Mouse (Mus musculus) ES-CJ7 (cell line): Measurements from ENCODE around the gene Herc4.

Source experiments
- DNase-seq: peaks from one replicate; pipeline ENCODE4 v3.0.0; 2011; ENCODE audit warnings: low read depth, low spot score

Herc4 gene

DNA sequence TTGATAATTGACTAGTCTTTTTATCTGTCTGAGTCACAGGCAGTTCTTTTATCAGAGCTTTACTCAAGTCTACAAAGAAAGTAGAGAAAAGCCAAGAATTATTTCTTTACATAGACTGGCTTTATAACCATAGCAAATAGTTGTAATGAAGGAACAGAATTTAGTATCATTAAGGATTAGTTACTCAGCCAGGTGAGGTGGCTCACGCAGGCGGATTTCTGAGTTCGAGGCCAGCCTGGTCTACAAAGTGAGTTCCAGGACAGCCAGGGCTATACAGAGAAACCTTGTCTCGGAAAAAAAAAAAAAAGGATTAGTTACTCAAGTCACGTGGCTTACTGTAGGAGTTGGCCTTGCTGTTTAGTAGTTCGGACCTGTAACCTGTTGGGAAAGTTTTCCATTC lies 4.8 kb downstream of the Herc4 start:
- DNase-seq: no peak

DNA sequence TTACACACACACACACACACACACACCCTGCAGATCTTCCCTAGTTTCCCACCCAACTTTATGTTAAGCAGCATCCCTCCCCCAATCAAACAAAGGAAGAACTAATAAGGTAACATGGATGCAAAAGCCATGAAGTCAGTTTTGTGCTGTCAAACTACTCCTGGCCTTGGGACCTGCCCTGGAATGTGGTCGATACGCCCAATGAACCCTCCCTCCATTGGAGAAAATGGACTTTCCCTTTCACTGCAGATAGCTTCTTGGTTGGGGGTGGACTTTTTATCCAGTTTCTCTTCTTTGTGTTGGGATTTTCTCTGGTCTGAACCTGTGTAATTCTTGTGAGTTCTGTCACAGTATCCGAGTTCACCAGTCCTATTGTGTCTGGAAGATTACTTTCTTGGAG lies 15.1 kb downstream of the Herc4 start:
- DNase-seq: peak; percentile 52

DNA sequence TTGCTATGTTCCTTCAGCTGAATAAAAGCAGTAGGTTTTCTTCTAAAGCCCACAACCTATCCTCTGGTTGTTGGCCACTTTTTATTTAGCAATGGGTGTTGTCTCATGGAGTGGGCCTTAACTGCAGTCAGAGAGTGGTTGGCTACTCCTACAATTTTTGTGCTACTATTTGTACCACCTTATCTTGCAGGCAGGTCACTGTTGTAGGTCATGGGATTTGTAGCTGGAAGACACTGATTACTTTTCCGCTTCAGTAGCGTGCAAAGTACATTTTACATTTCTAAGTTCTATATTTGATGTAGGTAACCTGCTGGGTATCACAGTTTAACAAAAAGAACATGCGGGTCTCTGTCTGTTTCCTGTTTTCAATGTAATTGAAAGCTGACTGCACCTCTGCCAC lies 15.7 kb downstream of the Herc4 start:
- DNase-seq: no peak

DNA sequence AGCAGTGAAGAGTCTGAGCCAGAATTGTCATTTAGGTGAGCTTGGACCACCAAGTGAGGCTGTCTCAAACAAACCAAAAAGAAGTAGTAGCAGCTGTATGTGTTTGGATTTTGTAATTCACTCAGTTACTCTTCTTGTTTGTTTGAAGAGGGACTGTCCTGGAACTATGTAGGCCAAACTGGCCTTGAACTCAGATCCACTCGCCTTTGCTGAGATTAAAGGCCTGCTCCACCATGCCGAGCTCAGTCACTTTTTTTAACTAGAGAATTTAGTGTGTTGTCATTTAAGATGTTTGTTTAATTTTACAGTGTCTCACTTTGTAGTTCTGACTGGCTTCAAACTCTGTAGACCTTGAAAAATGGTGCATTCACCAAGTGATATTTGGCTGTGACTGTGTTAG lies 24.3 kb downstream of the Herc4 start:
- DNase-seq: no peak

DNA sequence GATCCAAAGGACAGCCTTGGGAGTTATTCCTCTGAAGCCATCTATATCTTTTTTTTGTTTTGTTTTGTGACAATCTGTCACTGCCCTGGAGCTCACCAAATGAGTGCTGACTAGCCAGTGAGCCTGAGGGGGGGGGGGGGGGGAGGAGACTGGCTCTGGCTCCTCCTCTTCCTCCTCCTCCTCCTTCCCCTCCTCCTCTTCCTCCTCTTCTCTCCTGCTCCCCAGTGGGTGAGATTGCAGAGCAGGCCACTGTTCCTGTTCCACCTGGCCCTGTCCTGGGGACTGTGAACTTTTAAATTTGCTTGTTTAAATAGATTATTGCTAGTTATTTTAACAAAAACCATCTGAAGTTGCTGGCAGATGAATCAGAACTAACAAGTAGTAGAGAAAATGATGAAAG lies 28.8 kb downstream of the Herc4 start:
- no peak for DNase-seq

DNA sequence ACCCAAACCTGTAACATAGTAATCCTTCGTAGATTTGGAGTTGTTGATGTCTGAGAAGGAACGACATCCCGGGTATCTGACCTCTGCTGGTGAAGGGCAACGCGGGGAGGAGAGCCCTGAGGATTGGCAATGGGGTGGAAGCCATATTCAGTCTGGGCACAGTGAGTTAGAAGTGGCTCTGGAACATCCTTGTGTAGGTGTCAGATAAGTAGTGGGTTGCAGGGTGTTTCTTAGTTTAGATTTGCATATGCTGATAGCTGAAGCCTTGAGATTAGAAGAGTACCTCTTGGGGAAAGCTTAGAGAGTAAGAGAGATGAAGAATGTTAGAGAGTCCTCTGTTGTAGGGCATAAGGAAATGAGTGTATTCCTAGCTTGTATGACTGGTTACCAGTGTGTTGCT lies 29.3 kb downstream of the Herc4 start:
- no peak for DNase-seq

DNA sequence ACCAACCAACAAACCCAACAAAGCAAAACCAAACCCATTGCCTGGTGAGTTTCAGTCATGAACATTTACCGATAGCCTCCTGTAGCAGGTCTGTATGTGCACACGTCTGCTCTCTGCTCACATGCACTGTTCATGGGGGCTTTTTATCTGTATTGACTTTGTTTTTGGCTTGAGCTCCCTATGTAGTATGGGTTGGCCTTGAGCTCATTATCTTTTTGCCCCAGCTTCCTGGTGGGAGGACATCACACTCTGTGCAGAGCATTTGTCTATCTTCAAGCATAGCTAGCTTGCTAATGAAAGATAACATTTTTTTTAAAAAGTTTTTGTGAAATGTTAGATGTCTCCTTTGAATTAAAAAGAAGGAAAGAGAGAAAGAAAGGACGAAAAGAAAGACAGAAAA lies 33.4 kb downstream of the Herc4 start:
- no peak for DNase-seq

DNA sequence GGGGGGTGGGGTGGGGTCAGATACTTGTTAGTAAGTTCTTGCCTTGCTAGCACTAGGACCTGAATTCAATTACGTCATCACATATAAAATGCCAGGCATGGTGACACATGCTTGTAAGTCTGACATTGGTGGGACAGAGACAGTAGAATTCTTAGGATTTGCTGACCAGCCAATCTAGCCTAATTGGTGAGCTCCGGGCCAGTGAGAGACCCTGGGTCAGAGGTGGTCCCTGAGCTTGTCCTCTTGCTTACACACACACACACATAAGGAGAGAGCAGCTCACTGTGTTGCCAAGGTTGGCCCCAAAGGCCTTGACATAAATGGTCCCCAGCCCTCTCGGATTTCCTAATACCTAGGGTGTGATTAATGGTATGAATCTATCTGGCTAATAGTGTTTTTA lies 36.2 kb downstream of the Herc4 start:
- no peak for DNase-seq

DNA sequence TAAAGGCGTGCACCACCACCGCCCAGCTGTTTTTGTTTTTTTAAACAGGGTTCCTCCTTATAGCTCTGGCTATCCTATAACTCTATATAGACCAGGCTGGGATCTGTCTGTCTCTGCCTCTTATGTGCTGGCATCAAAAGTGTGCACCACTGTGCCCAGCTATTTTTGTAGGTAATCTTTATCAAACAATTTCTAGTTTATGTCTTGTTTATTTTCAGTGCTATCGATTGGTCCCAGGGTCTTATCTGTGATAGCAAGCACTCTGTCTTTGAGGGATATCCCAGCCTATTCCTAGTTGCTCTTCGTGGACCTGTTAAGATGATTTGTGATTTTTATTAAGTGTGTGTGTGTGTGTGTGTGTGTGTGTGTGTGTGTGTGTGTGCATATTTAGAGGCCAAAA lies 38.8 kb downstream of the Herc4 start:
- DNase-seq: no peak

DNA sequence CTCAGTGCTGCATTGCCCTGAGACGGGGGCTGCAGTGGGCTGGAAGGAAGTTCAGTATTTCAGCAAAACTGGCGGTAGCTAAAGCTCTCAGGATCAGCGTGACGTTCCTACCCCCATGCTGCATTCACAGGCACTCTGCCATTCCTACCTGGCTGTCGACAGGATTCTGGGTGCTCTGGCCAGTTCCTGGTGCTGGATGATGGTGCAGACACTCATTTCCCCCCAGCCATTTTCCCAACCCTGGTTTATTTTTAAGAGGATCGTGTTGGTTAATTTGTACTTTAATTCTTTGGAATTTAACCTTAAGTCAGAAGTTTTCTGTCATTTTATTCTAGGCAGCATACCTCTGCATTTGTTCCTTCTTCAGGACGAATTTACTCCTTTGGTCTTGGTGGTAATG lies 39.2 kb downstream of the Herc4 start:
- DNase-seq: no peak

DNA sequence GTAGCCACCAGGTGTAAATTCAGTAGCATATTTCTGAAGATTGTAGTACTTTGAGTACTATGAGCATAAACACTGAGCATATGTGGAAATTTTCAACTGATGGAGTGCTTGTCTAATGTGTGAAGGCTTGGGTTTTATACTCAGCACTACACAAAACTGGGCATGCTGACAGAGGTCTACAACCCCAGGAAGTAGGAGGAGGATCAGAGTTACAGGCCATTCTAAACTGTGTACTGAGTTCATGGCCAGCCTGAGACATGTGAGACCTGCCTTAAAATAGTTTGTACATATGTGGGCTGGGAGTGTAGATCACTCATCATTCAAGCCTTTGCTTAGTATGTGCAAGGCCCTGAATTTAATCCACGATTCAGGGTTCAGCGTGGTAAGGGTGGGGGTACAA lies 58.7 kb downstream of the Herc4 start:
- DNase-seq: no peak

DNA sequence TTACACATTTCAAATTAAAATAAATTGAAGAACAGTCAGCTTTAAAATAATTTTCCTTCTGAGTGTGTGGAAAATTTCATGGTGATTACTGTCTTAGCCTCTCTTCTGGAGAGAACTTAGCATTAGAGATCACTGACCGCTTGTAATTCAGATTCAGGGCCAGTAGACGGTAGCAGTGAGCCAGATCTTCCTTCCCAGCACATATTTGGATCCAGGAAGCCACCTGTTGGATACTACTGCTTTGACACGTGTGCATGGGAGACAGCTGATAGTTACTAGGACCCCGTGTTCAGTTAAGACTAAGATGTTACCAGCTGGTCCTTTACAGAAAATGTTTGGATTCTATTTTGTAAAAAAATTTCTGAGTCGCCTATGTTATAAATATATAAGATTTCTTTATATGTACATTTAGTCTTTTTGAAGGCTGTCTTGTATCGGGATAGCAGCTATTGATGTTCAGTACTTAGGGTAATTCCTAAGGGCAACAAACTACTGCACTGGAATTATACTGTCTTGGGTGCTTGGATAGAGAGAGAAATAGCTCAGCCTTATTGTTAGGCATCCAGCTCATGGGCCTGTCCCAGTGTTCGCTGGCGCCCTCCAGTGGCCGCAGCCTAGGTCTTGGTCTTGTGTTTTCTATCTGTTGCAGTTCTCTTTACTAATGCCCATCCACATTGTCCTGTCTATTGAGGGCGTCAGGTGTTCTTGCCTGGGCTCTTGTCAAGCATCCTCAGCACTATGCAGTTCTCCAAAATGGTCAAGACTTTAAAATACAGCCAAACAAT lies 65.2 kb downstream of the Herc4 start:
- peak; percentile 88 for DNase-seq

DNA sequence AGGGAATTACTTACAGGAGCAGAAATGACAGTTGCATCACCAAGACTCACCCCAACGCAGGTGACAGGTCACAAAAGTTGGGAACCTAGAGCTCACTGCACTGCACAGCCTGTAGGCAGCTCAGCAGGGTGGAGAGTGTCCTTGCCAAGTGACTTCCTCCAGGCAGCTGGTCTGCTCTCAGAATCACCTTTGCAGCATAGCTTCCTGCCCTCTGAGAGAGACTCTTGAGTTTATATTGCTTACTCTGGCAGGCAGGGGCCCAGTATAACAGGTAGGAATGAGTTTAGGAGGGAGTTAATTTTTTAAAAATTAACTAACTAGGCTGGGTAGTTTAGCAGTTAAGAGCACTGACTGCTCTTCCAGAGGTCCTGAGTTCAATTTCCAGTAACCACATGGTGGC lies 70.1 kb downstream of the Herc4 start:
- DNase-seq: no peak

DNA sequence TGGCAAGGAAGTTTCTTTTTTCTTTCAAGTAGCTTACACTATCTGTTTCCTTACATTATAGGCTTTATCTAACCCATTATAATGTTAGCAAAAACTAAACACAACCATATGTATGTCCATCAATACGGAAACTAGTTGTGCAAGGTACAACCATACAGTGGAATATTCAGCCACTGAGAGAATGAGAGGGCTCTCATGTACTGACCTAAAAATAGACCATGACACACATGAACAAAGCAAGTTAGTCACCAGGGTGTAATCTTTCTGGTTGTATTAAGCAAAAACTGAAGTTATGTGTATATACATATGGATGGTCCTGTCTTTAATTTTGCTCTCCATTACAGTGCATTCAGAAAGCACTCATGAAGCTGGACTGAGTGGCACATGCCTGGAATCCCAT lies 83.5 kb downstream of the Herc4 start:
- DNase-seq: no peak

DNA sequence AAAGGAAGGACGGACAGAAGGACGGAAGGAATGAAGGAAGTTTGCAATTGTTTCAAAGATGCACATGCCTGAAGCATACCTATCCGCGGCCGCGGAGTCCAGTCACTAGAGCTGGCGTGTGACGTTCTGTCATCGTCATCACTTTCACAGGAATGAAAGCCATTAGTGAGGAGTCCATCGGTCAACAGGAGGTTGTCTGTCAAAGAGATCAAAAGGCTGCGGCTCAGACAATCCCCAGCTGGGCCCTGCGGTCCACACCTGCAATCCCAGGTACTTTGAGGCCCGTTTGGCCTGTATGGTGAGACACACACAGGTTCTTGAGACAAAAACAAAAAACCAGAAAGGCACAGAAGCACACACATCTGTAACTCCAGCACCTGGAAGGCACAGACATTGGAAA lies 93.3 kb downstream of the Herc4 start:
- DNase-seq: no peak

DNA sequence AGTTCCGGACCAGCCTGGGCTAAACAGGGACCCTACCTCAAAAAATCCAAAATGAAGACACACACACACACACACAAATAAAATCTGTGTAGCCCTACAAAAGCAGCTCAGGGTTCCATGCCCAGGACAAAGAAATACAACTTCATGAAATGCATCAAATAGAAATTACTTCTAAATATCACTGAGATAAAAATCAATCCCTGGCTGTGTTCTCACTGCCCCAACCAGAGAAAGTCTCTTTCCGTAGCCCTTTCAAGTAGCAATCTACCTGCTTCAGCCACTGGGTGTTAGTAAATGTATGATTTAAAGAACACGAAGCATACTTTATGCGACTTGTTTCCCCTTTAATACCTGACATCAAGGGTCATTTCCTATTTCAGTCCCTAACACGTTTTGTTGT lies 93.7 kb downstream of the Herc4 start:
- no peak for DNase-seq

DNA sequence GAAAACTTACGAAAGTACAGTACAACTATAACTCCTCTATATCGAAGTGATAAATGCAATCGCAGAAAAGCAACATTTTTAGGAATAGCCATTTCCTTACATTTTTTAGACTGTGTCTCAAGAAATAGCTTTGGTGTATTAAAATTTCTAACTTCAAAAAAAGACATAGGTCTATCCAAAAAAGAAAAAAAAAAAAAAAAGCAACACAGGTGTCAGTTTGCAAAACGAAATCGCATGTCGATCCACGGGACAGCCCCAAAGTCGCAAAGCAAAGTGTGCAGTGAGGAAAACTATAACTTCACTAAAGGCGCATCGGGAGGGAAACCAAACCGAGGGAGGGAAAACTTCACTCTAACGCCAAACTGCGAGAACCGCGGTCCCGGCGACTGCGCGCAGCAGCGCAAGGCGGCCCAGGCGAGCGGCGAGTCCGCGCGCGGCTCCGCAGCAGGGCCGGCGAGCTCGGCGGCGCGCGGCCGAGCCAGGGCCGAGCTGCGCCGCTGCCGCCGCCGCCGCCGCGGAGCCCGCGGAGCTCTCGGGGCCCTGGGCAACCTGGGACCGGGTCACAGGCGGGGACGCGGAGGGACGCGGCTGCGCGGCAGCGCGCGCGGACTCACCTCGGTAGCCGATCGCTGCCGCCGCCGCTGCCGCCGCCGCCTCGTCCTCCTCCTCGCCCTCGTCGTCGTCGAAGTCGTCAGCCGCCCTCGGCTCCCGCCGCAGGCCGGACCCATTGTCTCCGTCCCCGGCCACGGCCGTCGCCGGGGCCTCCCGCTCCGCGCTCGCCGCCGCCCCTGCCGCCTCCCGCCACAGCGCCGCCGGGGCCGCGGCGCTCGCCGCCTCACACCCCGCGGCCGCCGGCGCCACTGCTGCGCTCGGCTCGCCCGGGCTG lies 94.6 kb downstream of the Herc4 start:
- no peak for DNase-seq

DNA sequence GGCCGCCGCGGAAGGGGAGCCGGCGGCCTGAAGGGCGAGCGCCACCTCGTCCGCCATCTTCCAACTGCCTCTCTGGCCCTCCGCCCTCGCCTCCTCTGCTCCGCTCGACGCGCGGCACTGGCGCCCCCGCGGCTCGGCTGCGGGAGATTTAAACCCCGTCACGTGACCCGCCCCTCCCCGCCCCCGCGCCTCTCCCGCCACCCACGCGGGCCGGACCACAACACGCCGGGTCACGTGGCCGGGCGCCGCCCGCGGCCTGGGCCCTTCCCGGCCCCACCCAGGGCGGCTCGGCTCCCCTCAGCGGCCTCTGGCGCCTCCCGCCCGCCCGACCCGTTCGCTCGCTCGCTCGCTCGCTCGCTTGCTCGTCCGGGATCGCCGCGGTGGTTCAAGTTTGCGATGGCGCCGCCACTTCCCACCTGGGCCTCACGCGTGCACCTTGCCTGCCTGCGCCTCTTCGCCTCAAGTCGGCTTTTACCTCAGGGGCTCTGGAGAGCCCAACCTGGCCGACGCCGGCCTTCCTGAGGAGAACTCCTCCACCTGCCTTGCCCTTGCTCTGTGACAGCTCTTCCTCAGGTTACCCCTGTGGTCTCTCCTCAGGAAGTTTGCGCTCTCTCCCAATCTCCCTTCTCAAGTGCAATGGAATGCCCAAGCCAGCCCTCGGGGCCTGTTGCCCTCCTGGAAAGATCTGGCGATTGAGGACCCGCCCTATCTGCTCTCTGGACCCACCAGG lies 95.5 kb downstream of the Herc4 start:
- DNase-seq: peak; percentile 89

DNA sequence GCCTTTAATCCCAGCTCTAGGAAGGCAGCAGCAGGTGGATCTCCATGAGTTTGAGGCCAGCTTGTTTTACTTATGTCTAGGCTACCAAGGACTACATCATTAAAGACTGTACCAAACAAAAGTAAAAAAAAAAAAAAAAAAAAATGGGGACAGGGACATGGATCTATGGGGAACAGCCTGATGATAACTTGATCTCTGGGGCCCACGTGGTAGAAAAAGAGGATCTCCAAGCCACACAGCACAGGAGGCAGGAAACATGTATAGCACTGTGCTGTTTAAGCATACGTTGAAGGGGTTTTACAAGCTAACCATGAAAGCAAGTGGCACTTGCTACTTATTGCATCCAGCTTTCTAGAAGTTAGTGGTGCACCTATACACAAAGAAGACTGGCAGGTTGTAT lies 97.7 kb downstream of the Herc4 start:
- no peak for DNase-seq

DNA sequence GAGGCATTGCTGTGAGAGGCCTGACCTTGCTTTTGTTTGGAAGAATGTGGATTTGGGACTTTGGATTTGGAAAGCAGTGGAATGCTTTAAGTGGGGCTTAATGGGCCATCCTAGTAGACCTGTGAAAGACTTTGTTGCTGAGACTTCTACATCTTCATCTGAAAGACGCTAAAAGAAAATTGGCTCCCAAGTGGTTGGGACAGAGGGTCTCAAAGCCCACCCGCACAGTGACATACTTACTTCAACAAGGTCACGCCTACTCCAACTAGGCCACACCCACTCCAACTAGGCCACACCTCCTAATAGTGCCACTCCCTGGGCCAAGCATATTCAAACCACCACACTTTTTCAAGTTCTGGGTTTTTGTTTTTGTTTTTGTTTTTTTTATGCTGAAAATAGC lies 101.1 kb downstream of the Herc4 start:
- DNase-seq: peak; percentile 84

DNA sequence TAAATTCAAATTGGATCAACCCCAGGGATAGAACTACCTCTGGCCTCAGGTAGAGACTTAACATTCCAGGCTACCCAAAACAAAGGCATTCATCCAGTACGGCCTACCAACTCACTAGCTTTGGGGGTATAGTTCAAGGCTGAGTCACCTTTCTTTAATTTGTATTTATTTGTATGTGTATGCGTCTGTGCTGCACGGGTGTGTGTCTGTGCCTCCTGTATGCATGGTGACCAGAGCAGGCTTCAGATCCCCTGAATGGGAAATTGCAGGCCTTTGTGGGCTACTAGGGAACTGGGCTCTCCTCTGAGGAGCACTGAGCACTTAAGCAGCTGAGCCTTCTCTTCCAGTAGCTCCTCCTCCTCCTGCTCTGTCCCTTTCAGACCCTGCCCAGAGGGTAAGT lies 104.7 kb downstream of the Herc4 start:
- peak; percentile 69 for DNase-seq

DNA sequence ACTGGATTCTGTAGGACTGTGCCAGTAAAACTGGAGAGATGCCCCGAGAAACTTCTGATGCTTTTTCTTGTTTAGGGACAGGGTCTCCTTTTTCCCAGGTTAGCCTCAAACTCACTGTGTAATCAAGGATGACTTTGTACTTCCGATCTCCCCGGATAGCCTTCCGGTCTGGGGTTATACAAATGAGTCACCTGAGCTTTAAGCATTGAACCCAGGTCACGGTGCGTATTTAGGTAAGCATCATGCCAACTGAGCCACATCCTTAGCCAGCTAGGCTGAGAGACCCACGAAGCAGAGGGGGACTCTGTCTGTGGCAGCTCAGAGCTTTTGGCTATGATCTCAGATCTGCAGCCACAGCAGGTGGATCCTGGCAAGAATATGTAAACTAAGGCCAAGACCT lies 107.1 kb downstream of the Herc4 start:
- no peak for DNase-seq
